20 mouse cellular contexts compared by ENCODE assay signal in the genomic region with DNA sequence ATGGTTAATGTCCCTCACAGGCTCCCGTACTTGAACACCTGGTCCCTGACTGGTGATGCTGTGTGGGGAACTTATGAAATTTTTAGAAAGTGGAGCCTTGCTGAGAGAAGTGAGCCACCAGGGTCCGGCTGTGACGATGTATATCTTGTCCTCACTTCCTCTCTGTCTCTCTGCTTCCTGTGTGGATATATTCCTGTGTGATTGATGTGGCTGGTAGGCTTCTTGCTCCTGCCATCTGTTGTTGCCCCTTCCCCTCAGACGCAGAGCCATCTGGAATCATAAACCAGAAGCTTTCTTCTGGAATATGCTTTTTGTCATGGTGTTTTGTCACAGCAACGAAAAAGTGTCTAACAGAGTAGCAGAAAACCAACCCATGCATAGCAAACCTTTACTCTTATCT.
DNase-seq lines count a peak whose midpoint lies in the region; ATAC-seq and TF ChIP-seq lines count a peak whose summit lies in the region.
"Had no signal": no experiment of that assay in that cellular context is flagged by ENCODE, and none has a peak within 500 bp of the region (broad histone marks: within the 10 kb centered on the region; RNA-seq: fewer than 3 reads in every experiment).

No protein-coding gene starts in this region.

- ATAC-seq in megakaryocyte, adult 5-6 weeks (ENCODE audit: poor library complexity, severe bottlenecking): 0 out of 2 replicates have a peak, but pooled peaks have one; percentile 7
- ATAC-seq: intestine, embryonic 16.5 days had no signal

- TF ChIP-seq CTCF in left cerebral cortex, adult 2 months (IDR thresholded peaks at IDR 0.05): no peak

- H3K27ac ChIP-seq in left cerebral cortex, adult 2 months: no peak overlapping the region
- H3K27ac ChIP-seq: embryonic facial prominence, embryonic 13.5 days; heart, embryonic 10.5 days; hindbrain, embryonic 13.5 days; midbrain, embryonic 10.5 days; neural tube, embryonic 12.5 days had no signal

- peak; percentile 48 for DNase-seq in heart, adult 11 months
- DNase-seq in heart, adult 9 months (ENCODE audit: low spot score in 2 of 2): no peak
- DNase-seq in thymus, postnatal 14 days: peak; percentile 11
- no peak for DNase-seq in thymus, postnatal 10 days (ENCODE audit: low spot score in 2 of 2)
- DNase-seq in left cerebral cortex, adult 2 months (ENCODE audit: extremely low spot score in 1 of 2, low spot score in 2 of 2): no peak
- no peak for DNase-seq in right cerebral cortex, postnatal 14 days
- DNase-seq: adrenal gland, postnatal 36 days; cerebellum, adult 9-11 months; gastrocnemius, postnatal 25 days; kidney, postnatal 36 days; lung, adult 18-20 months; right cerebral cortex, adult 18-20 months; spleen, adult 18-20 months had no signal

- H3K4me3 ChIP-seq in left cerebral cortex, adult 2 months: no peak overlapping the region
- H3K4me3 ChIP-seq: embryonic facial prominence, embryonic 13.5 days; heart, embryonic 10.5 days; hindbrain, embryonic 13.5 days; midbrain, embryonic 10.5 days; neural tube, embryonic 12.5 days had no signal

- intact Hi-C loops in left cerebral cortex, adult 2 months (cut with DNase I): no loop called here

Comparison
In these comparisons a context has a peak if more than half of its experiments do, and no peak if none do; other contexts are left out.
1. DNase-seq: peak in heart, adult 11 months (single experiment) and thymus, postnatal 14 days (single experiment); none in heart, adult 9 months (0 of 2), thymus, postnatal 10 days (0 of 2), left cerebral cortex, adult 2 months (0 of 2) and right cerebral cortex, postnatal 14 days (single experiment).